Mouse (Mus musculus) right cerebral cortex, postnatal 36 days (tissue): ENCODE data around the gene Vsig8.

Source experiments
- DNase-seq, 2 experiments: peaks; one replicate each; pipeline ENCODE4 v3.0.0; 2022; ENCODE audit warnings: low spot score in 2 of 2, mixed read lengths in 1 of 2

Gene Vsig8

GRCm38 (mm10) chr1:172528701-172529100, 27.0 kb upstream of the Vsig8 start:
- DNase-seq, result peak; percentile 66 to 72

GRCm38 (mm10) chr1:172530544-172531220, 25.1 kb upstream of the Vsig8 start:
- DNase-seq, result no peak

- no peak for DNase-seq
Observed at GRCm38 (mm10) chr1:172532551-172532950, 23.2 kb upstream of the Vsig8 start.

GRCm38 (mm10) chr1:172535116-172535515, 20.6 kb upstream of the Vsig8 start:
- DNase-seq, result no peak

DNA sequence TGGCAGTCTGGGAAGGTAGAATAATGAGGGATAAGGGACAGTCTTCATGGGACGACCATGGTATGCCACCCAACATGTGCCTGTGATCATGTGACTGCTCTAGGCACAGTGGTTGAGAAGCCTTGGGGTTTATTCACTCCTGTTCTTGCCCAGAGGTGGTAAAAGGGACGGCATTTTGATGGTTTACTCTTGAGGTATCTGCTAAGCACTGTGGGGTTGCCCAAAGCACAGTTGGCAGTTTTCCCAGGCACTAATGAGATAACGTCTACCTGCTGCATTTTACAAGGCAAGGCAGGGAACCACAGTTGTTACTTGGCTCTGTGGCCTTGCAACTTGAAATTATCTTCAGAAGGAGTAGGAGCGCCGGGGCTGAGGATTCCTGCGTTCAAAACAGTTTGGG, 15.9 kb upstream of the Vsig8 start:
- DNase-seq, result no peak

DNA sequence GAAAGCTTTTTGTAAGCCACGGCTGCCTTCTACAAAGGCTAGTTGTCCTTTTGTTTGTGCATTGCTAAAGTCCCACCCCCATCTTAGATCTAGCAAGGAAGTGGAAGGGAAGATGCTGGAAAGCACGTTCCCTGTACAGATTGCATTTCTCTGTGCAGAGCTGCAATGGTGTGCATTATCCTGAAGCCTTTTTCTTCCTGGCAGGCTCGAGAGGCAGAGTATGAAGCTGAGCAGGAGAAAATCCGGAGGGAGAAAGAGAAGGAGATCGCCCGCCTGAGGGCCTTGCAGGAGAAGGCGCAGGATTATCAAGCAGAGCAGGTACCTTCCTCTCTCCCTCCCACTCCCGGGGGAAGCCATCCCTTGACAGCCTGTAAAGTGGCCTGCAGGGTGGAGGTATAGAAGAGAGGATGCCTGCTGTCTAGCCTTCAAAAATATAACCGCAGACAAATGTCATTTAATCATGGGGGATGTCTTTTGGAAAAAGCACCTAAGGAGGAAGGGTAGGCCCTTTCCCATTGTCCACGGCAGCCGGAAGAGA, 15.4 kb upstream of the Vsig8 start:
- DNase-seq, result no peak

GRCm38 (mm10) chr1:172546062-172546461, 9.7 kb upstream of the Vsig8 start:
- DNase-seq, result no peak

DNA sequence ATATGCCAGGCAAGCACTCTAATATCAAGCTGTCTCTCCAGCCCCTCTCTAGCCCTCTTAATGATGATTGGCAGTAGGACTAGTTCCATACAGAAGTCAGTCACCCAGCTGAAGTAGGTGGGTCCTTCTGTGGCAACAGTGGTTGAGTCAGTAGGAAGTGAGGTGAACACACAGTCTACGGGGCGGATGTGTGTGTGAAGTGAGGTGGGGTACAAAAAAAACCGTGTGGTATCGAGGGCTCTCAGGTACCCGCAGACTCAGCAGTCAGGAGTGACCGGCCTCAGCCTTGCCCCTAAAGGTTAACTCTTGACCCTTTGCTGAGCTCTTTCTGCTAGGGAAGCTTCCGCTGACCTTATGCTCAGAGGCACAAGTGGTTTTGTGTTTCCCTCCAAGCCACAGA, 7.2 kb upstream of the Vsig8 start:
- DNase-seq, result no peak

GRCm38 (mm10) chr1:172549314-172549713, 6.4 kb upstream of the Vsig8 start:
- no peak for DNase-seq

- DNase-seq, result no peak
Observed at GRCm38 (mm10) chr1:172549717-172550116, 6.0 kb upstream of the Vsig8 start.

DNA sequence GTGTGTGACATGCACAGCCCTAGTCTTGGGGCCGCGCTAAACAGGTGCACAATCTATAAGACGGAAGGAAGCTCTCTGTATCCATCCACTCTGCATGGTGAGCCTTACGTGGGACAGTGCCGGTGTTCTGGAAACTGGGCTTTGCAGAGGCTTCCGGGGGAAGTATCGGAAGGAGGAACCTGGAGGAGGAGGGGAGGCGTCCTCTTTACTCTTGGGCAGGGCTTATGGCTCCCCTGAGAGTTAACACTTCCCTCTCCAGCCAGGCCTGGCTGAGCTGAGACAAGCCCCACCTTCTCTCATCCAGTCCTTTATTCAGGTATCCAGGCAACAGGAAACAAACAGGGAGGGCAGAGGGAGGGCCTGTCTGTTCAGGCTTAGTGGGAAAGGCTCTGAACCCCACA, 5.2 kb upstream of the Vsig8 start:
- DNase-seq, result peak; percentile 36 to 50

- no peak for DNase-seq
Observed at GRCm38 (mm10) chr1:172551009-172551408, 4.7 kb upstream of the Vsig8 start.

DNA sequence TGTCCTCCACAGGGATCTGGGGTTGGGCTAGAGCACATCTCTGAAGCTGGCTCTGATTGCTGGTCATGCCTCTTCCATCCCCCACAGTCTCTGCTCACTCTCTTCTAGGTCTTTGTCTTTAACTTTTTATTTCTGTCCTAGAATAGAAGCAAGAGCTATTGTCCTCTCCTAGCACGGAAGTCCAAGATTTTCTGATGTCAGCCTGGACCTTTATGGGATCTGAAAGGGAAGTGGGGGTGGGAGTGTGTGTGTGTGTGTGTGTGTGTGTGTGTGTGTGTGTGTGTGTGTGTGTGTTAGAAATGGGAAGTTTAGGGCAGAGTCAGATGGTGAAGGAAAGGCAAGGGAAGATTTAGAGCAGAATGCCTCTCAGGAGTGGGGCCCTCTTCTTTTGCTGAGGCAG, 3.1 kb upstream of the Vsig8 start:
- no peak for DNase-seq

GRCm38 (mm10) chr1:172562641-172563464, 7.1 kb downstream of the Vsig8 start:
- DNase-seq, result peak; percentile 34

DNA sequence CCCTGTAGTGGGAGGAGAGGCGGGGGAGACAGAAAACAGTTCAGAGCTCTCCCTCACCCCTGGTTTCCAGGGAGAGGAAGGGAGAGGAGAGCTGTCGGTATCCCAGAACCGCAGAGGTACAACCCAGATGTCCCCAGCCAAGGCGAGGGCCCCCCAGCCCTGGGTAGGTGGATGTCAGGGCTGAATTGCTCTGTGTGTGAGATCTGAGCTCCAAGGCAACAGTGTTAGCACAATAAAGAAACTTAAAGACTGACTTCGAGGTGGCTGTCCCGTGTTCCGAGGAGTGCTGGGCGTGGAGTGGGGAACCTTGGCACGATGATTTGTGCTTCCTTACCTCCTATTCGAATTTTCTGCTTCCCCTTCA, 7.7 kb downstream of the Vsig8 start:
- DNase-seq, result no peak

DNA sequence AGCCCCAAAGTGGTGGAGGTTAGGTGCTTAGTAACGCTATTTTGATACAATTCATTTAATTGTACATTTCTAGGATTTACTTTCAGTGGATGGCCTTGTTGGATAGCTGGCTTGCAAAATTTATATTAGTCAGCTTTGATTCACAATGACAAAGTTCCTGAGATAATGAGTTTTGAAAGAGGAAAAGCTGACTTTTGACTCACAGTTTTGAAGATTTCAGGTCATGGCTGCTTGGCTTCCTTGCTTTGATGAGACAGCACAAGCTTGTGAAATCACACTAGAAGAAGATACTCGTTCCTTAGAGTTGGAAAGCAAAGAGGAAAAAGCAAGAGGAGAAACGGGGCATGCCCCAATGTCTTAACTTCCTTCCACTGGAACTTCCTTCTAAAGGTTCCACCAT, 10.4 kb downstream of the Vsig8 start:
- DNase-seq, result no peak

DNA sequence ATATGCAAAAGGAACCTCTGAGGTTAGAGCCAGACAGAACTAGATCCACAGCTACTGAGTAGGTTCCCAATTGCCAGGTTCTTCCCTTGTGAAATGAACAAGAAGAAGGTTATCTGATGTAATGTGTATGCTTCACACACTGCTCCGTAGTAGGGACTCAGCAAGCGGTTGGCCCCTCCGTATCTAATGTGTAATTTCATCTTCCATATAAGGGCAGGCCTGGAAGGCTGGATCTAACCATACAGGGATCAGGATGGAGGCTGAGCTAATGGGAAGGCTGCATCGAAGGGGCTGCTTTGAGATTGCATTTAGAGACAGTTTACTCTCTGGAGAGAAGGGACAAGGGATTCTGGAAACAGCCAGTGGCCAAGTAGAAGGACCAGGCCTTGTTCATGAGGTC, 12.0 kb downstream of the Vsig8 start:
- no peak for DNase-seq

DNA sequence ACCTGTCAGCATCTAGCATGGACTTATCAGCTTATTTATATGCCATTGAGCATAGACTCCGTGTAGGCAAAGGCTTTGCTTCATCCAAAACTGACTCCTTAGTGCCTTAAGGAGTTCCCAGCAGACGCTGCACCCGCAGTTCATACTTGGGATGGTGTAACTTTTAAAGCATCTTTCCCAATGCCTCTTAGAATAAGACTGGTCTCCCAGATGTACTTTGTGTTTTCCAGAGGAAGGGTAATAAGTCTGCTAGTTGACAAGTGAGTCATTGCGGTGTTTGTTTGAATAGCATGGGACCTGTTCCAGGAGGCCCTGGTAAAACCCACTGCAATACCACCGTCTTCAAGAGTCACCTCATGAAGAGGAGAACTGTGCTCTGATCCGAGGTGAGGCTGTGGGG, 24.4 kb downstream of the Vsig8 start:
- no peak for DNase-seq

GRCm38 (mm10) chr1:172582436-172582835, 26.7 kb downstream of the Vsig8 start:
- DNase-seq, result no peak

DNA sequence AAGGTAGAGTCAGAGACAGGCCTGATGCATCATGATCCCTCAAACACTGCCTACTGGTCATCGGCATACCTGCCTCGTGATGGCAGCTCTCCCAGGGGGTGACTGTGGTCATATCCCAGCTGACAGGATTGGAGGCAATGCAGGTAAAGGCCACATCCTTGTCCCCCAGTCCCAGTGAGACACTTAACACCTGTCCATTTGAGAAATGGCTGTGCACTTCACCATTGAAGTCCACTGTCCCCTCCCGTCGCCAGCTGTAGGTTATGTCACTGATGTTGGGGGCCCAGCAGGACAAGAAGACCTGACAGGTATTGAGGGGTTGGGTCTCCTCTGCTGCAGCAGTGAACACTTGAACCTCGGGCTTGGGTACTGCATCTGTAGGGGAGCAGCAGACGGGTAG, 28.5 kb downstream of the Vsig8 start:
- no peak for DNase-seq

- no peak for DNase-seq
Observed at GRCm38 (mm10) chr1:172585026-172585425, 29.3 kb downstream of the Vsig8 start.

GRCm38 (mm10) chr1:172585612-172586567, 30.2 kb downstream of the Vsig8 start:
- DNase-seq, result no peak
